Mouse (Mus musculus) heart, adult 2 months (tissue): ENCODE data around the gene Tcea2. TPM values are rescaled to one million over a fixed set of nuclear protein-coding genes. Genes with fewer than 3 reads are reported as not detected.

Experiments used
- DNase-seq, 2 experiments: peaks; one replicate each; pipeline ENCODE4 v3.0.0; 2021
- H3K27ac ChIP-seq: fragments of 200-600 bp; 2 replicates; pipeline ENCODE4 v1.8.1; 2022
- H3K27me3 ChIP-seq: fragments of 200-500 bp; 2 replicates; pipeline ENCODE4 v1.6.1; 2012; ENCODE audit warnings: mild to moderate bottlenecking, low read length, inconsistent platforms, mixed read lengths; ENCODE audit not compliant: control insufficient read depth, insufficient read depth
- H3K36me3 ChIP-seq: fragments of 200-500 bp; 2 replicates; pipeline ENCODE4 v1.6.1; 2012; ENCODE audit warnings: low read length, inconsistent platforms; ENCODE audit not compliant: control insufficient read depth, insufficient read depth
- H3K4me1 ChIP-seq: fragments of 200-500 bp; 2 replicates; pipeline ENCODE4 v1.6.1; 2011; ENCODE audit warnings: low read length; ENCODE audit not compliant: control insufficient read depth, insufficient read depth
- H3K4me3 ChIP-seq: fragments of 200-600 bp; 2 replicates; pipeline ENCODE4 v1.8.1; 2022
- H3K79me2 ChIP-seq: fragments of 200-500 bp; replicated peaks from 2 replicates; pipeline ENCODE4 v1.6.1; 2012; ENCODE audit warnings: mild to moderate bottlenecking, inconsistent platforms, low read length, moderate library complexity, mixed read lengths; ENCODE audit not compliant: control insufficient read depth, insufficient read depth
- H3K9ac ChIP-seq: fragments of 200-500 bp; 2 replicates; pipeline ENCODE4 v1.6.1; 2012; ENCODE audit warnings: low read depth, mild to moderate bottlenecking, control low read depth, inconsistent platforms, low read length, mixed read lengths
- CTCF ChIP-seq: fragments of 200-600 bp; IDR thresholded peaks from 2 replicates; pipeline ENCODE4 v1.8.1; 2022; ENCODE audit warnings: antibody characterized with exemption, mild to moderate bottlenecking, moderate library complexity
- EP300 ChIP-seq: fragments of 200-500 bp; IDR thresholded peaks from 2 replicates; pipeline ENCODE4 v1.6.1; 2011; ENCODE audit warnings: low read depth, low read length, control low read depth; ENCODE audit not compliant: insufficient read depth
- POLR2A ChIP-seq: fragments of 200-500 bp; IDR thresholded peaks from 2 replicates; pipeline ENCODE4 v1.6.1; 2011; ENCODE audit warnings: mild to moderate bottlenecking, low read depth, low read length, control low read depth; ENCODE audit not compliant: insufficient read depth
- WGBS: fragments of 180-500 bp; shearing (Covaris S2); methylation state at CpG from one replicate; pipeline ENCODE4 v1.1.7; 2018; 5-methylcytosine and 5-hydroxymethylcytosine counted together
- intact Hi-C: fragments of 180-260 bp; cut with DNase I; formaldehyde crosslinking; loops from one replicate; pipeline ENCODE4 v1.15.1; 2025
- polyA plus RNA-seq: library from polyadenylated mRNA; depleted of rRNA; stranded (reverse); fragments of >200 nt; gene quantifications from 2 replicates; pipeline ENCODE4 v1.2.3, GENCODE M21; 2012
- total RNA-seq, 2 experiments: library from RNA; stranded (reverse); gene quantifications; 2 replicates each; pipeline ENCODE4 v1.2.3; 2021

The Tcea2 gene
- total and polyA plus RNA-seq, 3 experiments: 4.3 to 10.4 (median 6.0) TPM

GRCm38 (mm10) chr2:181675454-181675853 lies 4.7 kb upstream of the Tcea2 start:
- Histone ChIP-seq H3K79me2 (no peaks in the 10 kb centered on the region), H3K4me3 (peak overlapping the region; percentile 34), H3K27me3 (peaks cover 4% of the 10 kb centered on the region; the same call in 1 of the 2 replicates), H3K36me3 (no peaks in the 10 kb centered on the region), H3K27ac (peak overlapping the region; percentile 93), H3K9ac (peak overlapping the region; percentile 43), H3K4me1 (peaks cover 19% of the 10 kb centered on the region)
- WGBS: 3% methylated on average over 14 of the region's 14 CpGs
- DNase-seq: peak; percentile 82 to 91
- peak; percentile 88 for TF ChIP-seq POLR2A
- TF ChIP-seq EP300: peak; percentile 96
- TF ChIP-seq CTCF: peak; percentile 39
- intact Hi-C loops: loop anchor here (1.0 to 10.0 kb wide), 2 partner anchors 12 to 401 kb away; no protein-coding TSS in a partner anchor

GRCm38 (mm10) chr2:181676424-181676823 lies 3.7 kb upstream of the Tcea2 start:
- H3K4me3 ChIP-seq: peak overlapping the region; percentile 34; the same call in 1 of the 2 replicates
- H3K79me2 ChIP-seq: no peaks in the 10 kb centered on the region
- WGBS: 43% methylated on average over 2 of the region's 2 CpGs
- intact Hi-C loops: loop anchor here (10.0 kb wide), 1 partner anchor 402 kb away; no protein-coding TSS in a partner anchor
- peaks cover under 1% of the 10 kb centered on the region; the same call in 1 of the 2 replicates for H3K27me3 ChIP-seq
- no peaks in the 10 kb centered on the region for H3K36me3 ChIP-seq
- H3K27ac ChIP-seq: peak overlapping the region; percentile 82
- no peak for TF ChIP-seq EP300
- TF ChIP-seq POLR2A: no peak
- TF ChIP-seq CTCF: peak; percentile 49
- H3K4me1 ChIP-seq: peaks cover 21% of the 10 kb centered on the region
- H3K9ac ChIP-seq: no peak overlapping the region; the same call in 1 of the 2 replicates
- DNase-seq: no peak

GRCm38 (mm10) chr2:181677096-181677754 lies 2.9 kb upstream of the Tcea2 start:
- H3K36me3 ChIP-seq: no peaks in the 10 kb centered on the region
- H3K4me1 ChIP-seq: peaks cover 21% of the 10 kb centered on the region
- H3K27me3 ChIP-seq: no peaks in the 10 kb centered on the region
- peak; percentile 69 to 81 for DNase-seq
- peak overlapping the region; percentile 82 for H3K27ac ChIP-seq
- H3K9ac ChIP-seq: peak overlapping the region; percentile 33; the same call in 1 of the 2 replicates
- peak overlapping the region; percentile 5; the same call in 1 of the 2 replicates for H3K4me3 ChIP-seq
- no peaks in the 10 kb centered on the region for H3K79me2 ChIP-seq
- WGBS: 39% methylated on average over 5 of the region's 5 CpGs
- peak; percentile 60 for TF ChIP-seq CTCF
- no peak; the same call in 1 of the 2 replicates for TF ChIP-seq POLR2A
- peak; percentile 92 for TF ChIP-seq EP300
- intact Hi-C loops: loop anchor here (10.0 kb wide), 1 partner anchor 402 kb away; no protein-coding TSS in a partner anchor

GRCm38 (mm10) chr2:181677755-181678098 lies 2.4 kb upstream of the Tcea2 start:
- Histone ChIP-seq H3K4me1 (peaks cover 20% of the 10 kb centered on the region), H3K9ac (no peak overlapping the region), H3K27ac (peak overlapping the region; percentile 82), H3K4me3 (no peak overlapping the region), H3K79me2 (no peaks in the 10 kb centered on the region), H3K27me3 (no peaks in the 10 kb centered on the region), H3K36me3 (no peaks in the 10 kb centered on the region)
- TF ChIP-seq EP300: no peak
- no peak for TF ChIP-seq POLR2A
- TF ChIP-seq CTCF: no peak
- DNase-seq: peak in 1 of 2 experiments; percentile 51
- 34% methylated on average over 3 of the region's 3 CpGs for WGBS
- intact Hi-C loops: loop anchor here (1.0 to 10.0 kb wide), 3 partner anchors 18 to 403 kb away; no protein-coding TSS in a partner anchor

- TF ChIP-seq EP300 (peak; percentile 96), POLR2A (no peak), CTCF (peak; percentile 100; the same call in 1 of the 2 replicates)
- Histone ChIP-seq H3K27ac (peak overlapping the region; percentile 82), H3K9ac (no peak overlapping the region), H3K4me1 (peaks cover 17% of the 10 kb centered on the region), H3K36me3 (no peaks in the 10 kb centered on the region), H3K79me2 (no peaks in the 10 kb centered on the region), H3K4me3 (no peak overlapping the region), H3K27me3 (no peaks in the 10 kb centered on the region)
- 30% methylated on average over 1 of the region's 1 CpGs for WGBS
- peak; percentile 79 to 84 for DNase-seq
- intact Hi-C loops: loop anchor here (1.0 to 10.0 kb wide), 3 partner anchors 19 to 404 kb away; no protein-coding TSS in a partner anchor
Measured at GRCm38 (mm10) chr2:181678780-181679179, 1.3 kb upstream of the Tcea2 start.
